Comparison of ENCODE assay signal across 10 mouse cellular contexts in the genomic region with DNA sequence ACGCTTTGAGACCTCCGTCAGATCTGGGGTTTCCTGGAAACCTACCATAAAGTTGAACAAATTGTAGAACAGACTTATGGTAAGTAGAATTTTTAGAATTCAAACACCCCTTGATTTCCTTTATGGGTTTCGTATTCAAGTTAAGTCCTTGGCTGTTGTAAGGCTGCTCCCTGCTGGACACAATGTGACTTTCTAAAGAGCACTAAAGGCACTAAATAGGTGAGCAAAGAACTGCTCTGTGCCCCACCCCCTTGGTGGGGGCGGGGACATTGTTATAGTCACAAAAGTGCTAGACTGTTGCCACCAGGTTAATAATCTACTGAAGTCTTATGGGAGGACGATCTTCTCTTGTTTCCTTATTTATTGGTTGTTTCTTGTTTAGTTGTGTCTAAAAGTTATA. TPM values are rescaled to one million over a fixed set of nuclear protein-coding genes. Genes with fewer than 3 reads are reported as not detected.
DNase-seq lines count a peak whose midpoint lies in the region; ATAC-seq and TF ChIP-seq lines count a peak whose summit lies in the region.
"Had no signal": no experiment of that assay in that cellular context is flagged by ENCODE, and none has a peak within 500 bp of the region (broad histone marks: within the 10 kb centered on the region; RNA-seq: fewer than 3 reads in every experiment).

No protein-coding gene starts in this region.

- no peaks in the 10 kb centered on the region for H3K27me3 ChIP-seq in lung, postnatal 0 days (replicated peaks; ENCODE audit: insufficient read depth, low read length)
- H3K27me3 ChIP-seq in midbrain, embryonic 10.5 days (ENCODE audit: low read depth, poor library complexity, severe bottlenecking) = no peaks in the 10 kb centered on the region; the same call in 1 of the 2 replicates
- H3K27me3 ChIP-seq in midbrain, embryonic 16.5 days (ENCODE audit: control insufficient read depth, insufficient read depth, low read depth, low read length) = peaks cover 3% of the 10 kb centered on the region
- H3K27me3 ChIP-seq: heart, embryonic 13.5 days; limb, embryonic 12.5 days had no signal

- no peak for TF ChIP-seq EP300 in lung, postnatal 0 days (IDR thresholded peaks at IDR 0.05)

- H3K9me3 ChIP-seq in lung, postnatal 0 days (ENCODE audit: low read length) = no peaks in the 10 kb centered on the region
- no peaks in the 10 kb centered on the region for H3K9me3 ChIP-seq in midbrain, embryonic 10.5 days (replicated peaks)
- H3K9me3 ChIP-seq in midbrain, embryonic 16.5 days (replicated peaks; ENCODE audit: control insufficient read depth, low read length, poor library complexity, severe bottlenecking) = no peaks in the 10 kb centered on the region
- H3K9me3 ChIP-seq: heart, embryonic 13.5 days; limb, embryonic 12.5 days had no signal

- WGBS in lung, postnatal 0 days = 82% methylated on average over 5 of the region's 5 CpGs
- WGBS in lung, adult 2 months = 85% methylated on average over 5 of the region's 5 CpGs
- 89% methylated on average over 5 of the region's 5 CpGs for WGBS in midbrain, embryonic 10.5 days
- 85% methylated on average over 5 of the region's 5 CpGs for WGBS in midbrain, embryonic 16.5 days

- no peak overlapping the region for H3K27ac ChIP-seq in lung, postnatal 0 days (ENCODE audit: low read length)
- H3K27ac ChIP-seq in midbrain, embryonic 10.5 days (replicated peaks) = no peak overlapping the region
- no peak overlapping the region for H3K27ac ChIP-seq in midbrain, embryonic 16.5 days (ENCODE audit: low read length)
- H3K27ac ChIP-seq: heart, embryonic 13.5 days; limb, embryonic 12.5 days had no signal

- TF ChIP-seq CTCF in lung, postnatal 0 days (IDR thresholded peaks at IDR 0.05) = peak; percentile 38
- no peak for TF ChIP-seq CTCF in lung, adult 2 months (IDR thresholded peaks at IDR 0.05; ENCODE audit: insufficient read depth, low read length)

- peak; percentile 62 for DNase-seq in CD4-positive, CD25-positive, alpha-beta regulatory T cell, adult 2 months (ENCODE audit: low read depth, low spot score)
- DNase-seq in lung, postnatal 0 days (ENCODE audit: low spot score) = peak; percentile 16
- DNase-seq in lung, adult 2 months = no peak
- DNase-seq in cerebellum, postnatal 36 days = peak; percentile 25 to 30
- DNase-seq in thymus, postnatal 0 days (ENCODE audit: low spot score) = peak; percentile 19
- DNase-seq in midbrain, embryonic 10.5 days (ENCODE audit: low spot score) = no peak

- no peak overlapping the region for H3K4me2 ChIP-seq in lung, postnatal 0 days (replicated peaks; ENCODE audit: low read depth, low read length)
- no peak overlapping the region for H3K4me2 ChIP-seq in midbrain, embryonic 16.5 days (ENCODE audit: low read length)
- H3K4me2 ChIP-seq: heart, embryonic 13.5 days; limb, embryonic 12.5 days had no signal

- 0 out of 2 replicates have a peak, but pooled peaks cover 4% of the 10 kb centered on the region for H3K4me1 ChIP-seq in lung, postnatal 0 days (ENCODE audit: insufficient read depth, low read depth, low read length)
- no peaks in the 10 kb centered on the region for H3K4me1 ChIP-seq in lung, adult 2 months (ENCODE audit: control insufficient read depth, insufficient read depth, low read length)
- peaks cover 18% of the 10 kb centered on the region for H3K4me1 ChIP-seq in midbrain, embryonic 10.5 days
- peaks cover 7% of the 10 kb centered on the region; the same call in 1 of the 2 replicates for H3K4me1 ChIP-seq in midbrain, embryonic 16.5 days (ENCODE audit: control insufficient read depth, insufficient read depth, low read length)

- H3K36me3 ChIP-seq in lung, postnatal 0 days (ENCODE audit: insufficient read depth, low read length) = no peaks in the 10 kb centered on the region
- peaks cover 13% of the 10 kb centered on the region for H3K36me3 ChIP-seq in midbrain, embryonic 10.5 days
- H3K36me3 ChIP-seq in midbrain, embryonic 16.5 days (ENCODE audit: control insufficient read depth, insufficient read depth, low read length) = no peaks in the 10 kb centered on the region; the same call in 1 of the 2 replicates

- no peak overlapping the region for H3K4me3 ChIP-seq in lung, postnatal 0 days (ENCODE audit: low read depth, low read length)
- H3K4me3 ChIP-seq in lung, adult 2 months (replicated peaks; ENCODE audit: extremely low read depth, low read depth, low read length) = no peak overlapping the region
- no peak overlapping the region for H3K4me3 ChIP-seq in midbrain, embryonic 10.5 days
- no peak overlapping the region for H3K4me3 ChIP-seq in midbrain, embryonic 16.5 days (ENCODE audit: low read depth, low read length)
- H3K4me3 ChIP-seq: heart, embryonic 13.5 days; limb, embryonic 12.5 days had no signal

- no peak for ATAC-seq in CD4-positive, CD25-positive, alpha-beta regulatory T cell, adult 4 months
- no peak for ATAC-seq in lung, postnatal 0 days
- ATAC-seq in midbrain, embryonic 16.5 days = no peak

- no peak overlapping the region for H3K9ac ChIP-seq in lung, postnatal 0 days (replicated peaks; ENCODE audit: low read depth)
- no peak overlapping the region for H3K9ac ChIP-seq in midbrain, embryonic 16.5 days (ENCODE audit: low read depth, low read length)
- H3K9ac ChIP-seq: heart, embryonic 13.5 days; limb, embryonic 12.5 days had no signal

- no peak for TF ChIP-seq POLR2A in lung, adult 2 months (IDR thresholded peaks at IDR 0.05; ENCODE audit: borderline replicate concordance, extremely low read depth, low read depth, low read length)

RNA-seq across cellular contexts. Expression of a gene that starts 3.9 kb away (rescaled TPM):
- 10 to 100 TPM; 45.6 to 64.7 TPM for polyA plus RNA-seq in CD4-positive, CD25-positive, alpha-beta regulatory T cell, adult 4 months (2017; shearing (Covaris generic))
- 98.8 TPM in 2 replicates for polyA plus RNA-seq in lung, postnatal 0 days (2015; fragmentation: Nextera tagmentation; extraction: Ambion mirVana)
- polyA plus RNA-seq in lung, adult 2 months (2012; rRNA removed) = 6.5 and 8.9 TPM in 2 replicates
- polyA plus RNA-seq in thymus, postnatal 0 days (2015; fragmentation: Nextera tagmentation; extraction: Ambion mirVana) = 154 and 166 TPM in 2 replicates
- polyA plus RNA-seq in midbrain, embryonic 10.5 days (2016; fragmentation: Nextera tagmentation; extraction: Ambion mirVana) = 130 and 141 TPM in 2 replicates
- polyA plus RNA-seq in midbrain, embryonic 16.5 days (2015; fragmentation: Nextera tagmentation; extraction: Ambion mirVana) = 97.6 and 98.9 TPM in 2 replicates

RNA-seq across cellular contexts. Expression of a gene that starts 4.0 kb away (rescaled TPM):
- polyA plus RNA-seq in CD4-positive, CD25-positive, alpha-beta regulatory T cell, adult 4 months (2017; shearing (Covaris generic)) = 10 to 100 TPM; 10.6 to 11.1 TPM
- polyA plus RNA-seq in lung, postnatal 0 days (2015; fragmentation: Nextera tagmentation; extraction: Ambion mirVana) = 11.3 and 13.9 TPM in 2 replicates
- 2.3 and 3.7 TPM in 2 replicates for polyA plus RNA-seq in lung, adult 2 months (2012; rRNA removed)
- 27.2 and 29.0 TPM in 2 replicates for polyA plus RNA-seq in thymus, postnatal 0 days (2015; fragmentation: Nextera tagmentation; extraction: Ambion mirVana)
- 60.2 and 67.5 TPM in 2 replicates for polyA plus RNA-seq in midbrain, embryonic 10.5 days (2016; fragmentation: Nextera tagmentation; extraction: Ambion mirVana)
- 41.3 and 42.1 TPM in 2 replicates for polyA plus RNA-seq in midbrain, embryonic 16.5 days (2015; fragmentation: Nextera tagmentation; extraction: Ambion mirVana)

Comparison
In these comparisons a context has a peak if more than half of its experiments do, and no peak if none do; other contexts are left out.
1. DNase-seq: peak in CD4-positive, CD25-positive, alpha-beta regulatory T cell, adult 2 months (single experiment), lung, postnatal 0 days (single experiment), cerebellum, postnatal 36 days (2 of 2) and thymus, postnatal 0 days (single experiment); none in lung, adult 2 months (single experiment) and midbrain, embryonic 10.5 days (single experiment).